ENCODE assay signal across 9 mouse cellular contexts in the genomic region with DNA sequence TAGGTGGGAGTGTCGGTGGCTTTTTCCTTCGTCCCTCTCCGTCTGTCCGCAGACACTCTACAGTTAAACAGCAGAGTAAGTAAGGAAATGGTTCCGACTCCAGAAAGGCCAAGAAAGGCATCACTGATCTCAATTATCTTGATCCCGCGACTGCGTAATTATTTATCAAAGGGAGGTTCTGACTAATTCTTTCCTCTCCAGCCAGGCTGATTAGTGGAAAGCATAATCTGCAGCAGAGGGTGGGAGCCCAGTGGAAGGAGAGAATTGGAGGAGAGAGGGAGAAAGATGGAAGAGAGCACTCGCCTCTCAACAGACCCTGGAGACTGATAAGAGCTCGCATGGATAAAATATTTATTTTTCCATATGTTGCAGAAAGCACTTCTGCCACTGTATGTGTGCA.
DNase-seq lines count a peak whose midpoint lies in the region; ATAC-seq and TF ChIP-seq lines count a peak whose summit lies in the region.
"Had no signal": no experiment of that assay in that cellular context is flagged by ENCODE, and none has a peak within 500 bp of the region (broad histone marks: within the 10 kb centered on the region; RNA-seq: fewer than 3 reads in every experiment).

No protein-coding gene starts in this region.

- no peak overlapping the region for H3K4me3 ChIP-seq in kidney, embryonic 14.5 days (ENCODE audit: low read length)
- H3K4me3 ChIP-seq in forebrain, embryonic 13.5 days: no peak overlapping the region
- no peak overlapping the region for H3K4me3 ChIP-seq in midbrain, embryonic 11.5 days (ENCODE audit: low read depth, low read length)
- H3K4me3 ChIP-seq: lung, embryonic 15.5 days had no signal

- no peak for DNase-seq in kidney, postnatal 36 days
- DNase-seq in brain, embryonic 14.5 days (ENCODE audit: low read depth): peak; percentile 76
- DNase-seq in midbrain, embryonic 11.5 days (ENCODE audit: low spot score, missing footprints): no peak
- DNase-seq in cerebellum, adult 18-20 months: no peak
- no peak for DNase-seq in lung, postnatal 14 days
- DNase-seq in MN1 (ENCODE audit: low spot score): no peak

- peak overlapping the region; percentile 55; the same call in 1 of the 2 replicates for H3K27ac ChIP-seq in kidney, embryonic 14.5 days (ENCODE audit: low read depth, low read length)
- H3K27ac ChIP-seq in forebrain, embryonic 13.5 days: peak overlapping the region; percentile 89
- peak overlapping the region; percentile 54; the same call in 1 of the 2 replicates for H3K27ac ChIP-seq in midbrain, embryonic 11.5 days (ENCODE audit: low read depth, low read length)

- ATAC-seq in kidney, embryonic 14.5 days (ENCODE audit: low FRiP score, low TSS enrichment): no peak
- ATAC-seq in forebrain, embryonic 13.5 days: no peak; the same call in 1 of the 2 replicates
- no peak for ATAC-seq in midbrain, embryonic 11.5 days (ENCODE audit: low FRiP score)

- TF ChIP-seq POLR2A in brain, embryonic 14.5 days (IDR thresholded peaks at IDR 0.05; ENCODE audit: borderline replicate concordance, extremely low read depth, insufficient read depth, insufficient read length, poor library complexity, severe bottlenecking): no peak

- no peak for TF ChIP-seq CTCF in brain, embryonic 14.5 days (IDR thresholded peaks at IDR 0.05; ENCODE audit: borderline replicate concordance, extremely low read depth, insufficient read depth, insufficient read length)

- H3K9me3 ChIP-seq in kidney, embryonic 14.5 days (ENCODE audit: control insufficient read depth, low read length): no peaks in the 10 kb centered on the region
- no peaks in the 10 kb centered on the region; the same call in 1 of the 2 replicates for H3K9me3 ChIP-seq in forebrain, embryonic 13.5 days (replicated peaks)
- H3K9me3 ChIP-seq in midbrain, embryonic 11.5 days (ENCODE audit: control insufficient read depth, low read length): no peaks in the 10 kb centered on the region
- H3K9me3 ChIP-seq: lung, embryonic 15.5 days had no signal

- peaks cover 14% of the 10 kb centered on the region; the same call in 1 of the 2 replicates for H3K4me1 ChIP-seq in kidney, embryonic 14.5 days (ENCODE audit: control insufficient read depth, insufficient read depth, low read length)
- peaks cover 50% of the 10 kb centered on the region for H3K4me1 ChIP-seq in forebrain, embryonic 13.5 days
- peaks cover 37% of the 10 kb centered on the region for H3K4me1 ChIP-seq in midbrain, embryonic 11.5 days (ENCODE audit: control insufficient read depth, insufficient read depth, low read length)

- H3K36me3 ChIP-seq in kidney, embryonic 14.5 days (ENCODE audit: control insufficient read depth, insufficient read depth, low read length): no peaks in the 10 kb centered on the region
- peaks cover 43% of the 10 kb centered on the region for H3K36me3 ChIP-seq in forebrain, embryonic 13.5 days (ENCODE audit: poor library complexity, severe bottlenecking)
- no peaks in the 10 kb centered on the region for H3K36me3 ChIP-seq in midbrain, embryonic 11.5 days (ENCODE audit: control insufficient read depth, insufficient read depth, low read length)
- H3K36me3 ChIP-seq: lung, embryonic 15.5 days had no signal

- no peak overlapping the region for H3K9ac ChIP-seq in kidney, embryonic 14.5 days (ENCODE audit: low read depth, low read length)
- no peak overlapping the region for H3K9ac ChIP-seq in forebrain, embryonic 13.5 days
- H3K9ac ChIP-seq in midbrain, embryonic 11.5 days (ENCODE audit: low read length): no peak overlapping the region
- H3K9ac ChIP-seq: lung, embryonic 15.5 days had no signal

- no peak overlapping the region for H3K4me2 ChIP-seq in kidney, embryonic 14.5 days (replicated peaks; ENCODE audit: low read depth, low read length)
- H3K4me2 ChIP-seq in forebrain, embryonic 13.5 days: no peak overlapping the region
- no peak overlapping the region for H3K4me2 ChIP-seq in midbrain, embryonic 11.5 days
- H3K4me2 ChIP-seq: lung, embryonic 15.5 days had no signal

- H3K27me3 ChIP-seq in kidney, embryonic 14.5 days (ENCODE audit: control insufficient read depth, insufficient read depth, low read length): no peaks in the 10 kb centered on the region
- no peaks in the 10 kb centered on the region for H3K27me3 ChIP-seq in forebrain, embryonic 13.5 days
- H3K27me3 ChIP-seq in midbrain, embryonic 11.5 days (ENCODE audit: control insufficient read depth, insufficient read depth, low read length): no peaks in the 10 kb centered on the region
- H3K27me3 ChIP-seq: lung, embryonic 15.5 days had no signal

- 65% methylated on average over 10 of the region's 10 CpGs for WGBS in kidney, embryonic 14.5 days
- WGBS in forebrain, embryonic 13.5 days: 34% methylated on average over 10 of the region's 10 CpGs
- WGBS in midbrain, embryonic 11.5 days: 63% methylated on average over 10 of the region's 10 CpGs
